Mouse (Mus musculus) lung, adult 2 months (tissue): ENCODE data around the gene Melk.

ENCODE experiments used
- CTCF ChIP-seq: fragments of 200-500 bp; IDR thresholded peaks from 2 replicates; pipeline ENCODE4 v1.5.1; 2011; ENCODE audit warnings: mild to moderate bottlenecking, low read length, control low read depth; ENCODE audit not compliant: insufficient read depth
- POLR2A ChIP-seq: fragments of 200-500 bp; IDR thresholded peaks from 2 replicates; pipeline ENCODE4 v1.6.1; 2011; ENCODE audit warnings: low read depth, mild to moderate bottlenecking, control low read depth, low read length, borderline replicate concordance; ENCODE audit errors: extremely low read depth

DNA sequence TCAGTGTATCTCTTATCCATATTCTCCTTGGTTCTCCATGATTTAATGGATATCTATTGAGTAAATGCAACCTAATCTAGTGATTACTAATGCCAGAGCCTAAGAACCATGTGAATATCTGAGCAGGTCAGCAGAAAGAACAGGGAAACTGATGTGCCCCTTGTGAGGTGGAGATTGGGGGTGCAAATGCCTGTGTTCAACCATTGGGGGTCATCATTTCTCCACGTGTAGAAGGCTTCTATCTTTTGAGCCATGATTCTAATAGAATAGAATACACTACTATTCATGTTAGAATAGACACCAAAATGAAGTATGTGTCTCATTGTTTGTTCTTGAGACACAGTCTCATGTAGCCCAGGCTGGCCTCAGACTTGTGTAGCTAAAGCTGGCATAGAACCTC, 27.3 kb downstream of the Melk start:
- no peak for TF ChIP-seq POLR2A
- no peak for TF ChIP-seq CTCF
